Mouse (Mus musculus) ovary, postnatal 36 days (tissue): ENCODE data around the gene Hcrtr2.

Experiments
- DNase-seq: peaks from one replicate; pipeline ENCODE4 v3.0.0; 2022; ENCODE audit warnings: low spot score, mixed read lengths

Gene Hcrtr2

GRCm38 (mm10) chr9:76323756-76324155, at the start of gene Hcrtr2:
Gene Hcrtr2, minus strand, starts transcription at chr9:76323856.
- no peak for DNase-seq

- no peak for DNase-seq
Measured at GRCm38 (mm10) chr9:76364874-76365273, 41.2 kb upstream of the Hcrtr2 start.

GRCm38 (mm10) chr9:76360374-76360773, 36.7 kb upstream of the Hcrtr2 start:
- no peak for DNase-seq

GRCm38 (mm10) chr9:76352346-76352745, 28.7 kb upstream of the Hcrtr2 start:
- DNase-seq = no peak

- DNase-seq = no peak
Measured at GRCm38 (mm10) chr9:76347298-76347697, 23.6 kb upstream of the Hcrtr2 start.

- DNase-seq = no peak
Measured at GRCm38 (mm10) chr9:76331081-76331480, 7.4 kb upstream of the Hcrtr2 start.

- DNase-seq = peak; percentile 11
Measured at GRCm38 (mm10) chr9:76323186-76323701, 412 bp downstream of the Hcrtr2 start.

- DNase-seq = no peak
Measured at GRCm38 (mm10) chr9:76322122-76323052, 1.3 kb downstream of the Hcrtr2 start.

- DNase-seq = no peak
Measured at GRCm38 (mm10) chr9:76321589-76321988, 2.1 kb downstream of the Hcrtr2 start.

- DNase-seq = no peak
Measured at GRCm38 (mm10) chr9:76320755-76321154, 2.9 kb downstream of the Hcrtr2 start.

- no peak for DNase-seq
Measured at GRCm38 (mm10) chr9:76318302-76318701, 5.4 kb downstream of the Hcrtr2 start.

- no peak for DNase-seq
Measured at GRCm38 (mm10) chr9:76315096-76315495, 8.6 kb downstream of the Hcrtr2 start.

GRCm38 (mm10) chr9:76313921-76314320, 9.7 kb downstream of the Hcrtr2 start:
- DNase-seq = no peak

GRCm38 (mm10) chr9:76312221-76312620, 11.4 kb downstream of the Hcrtr2 start:
- DNase-seq = no peak

GRCm38 (mm10) chr9:76291384-76291783, 32.3 kb downstream of the Hcrtr2 start:
- DNase-seq = no peak

- no peak for DNase-seq
Measured at GRCm38 (mm10) chr9:76270886-76271285, 52.8 kb downstream of the Hcrtr2 start.

GRCm38 (mm10) chr9:76257731-76258130, 65.9 kb downstream of the Hcrtr2 start:
- DNase-seq = no peak

GRCm38 (mm10) chr9:76252544-76252943, 71.1 kb downstream of the Hcrtr2 start:
- no peak for DNase-seq

- no peak for DNase-seq
Measured at GRCm38 (mm10) chr9:76252109-76252508, 71.5 kb downstream of the Hcrtr2 start.

- no peak for DNase-seq
Measured at GRCm38 (mm10) chr9:76242322-76242721, 81.3 kb downstream of the Hcrtr2 start.

GRCm38 (mm10) chr9:76237946-76238345, 85.7 kb downstream of the Hcrtr2 start:
- no peak for DNase-seq

- no peak for DNase-seq
Measured at GRCm38 (mm10) chr9:76237243-76237642, 86.4 kb downstream of the Hcrtr2 start.

- DNase-seq = peak; percentile 26
Measured at GRCm38 (mm10) chr9:76236626-76237025, 87.0 kb downstream of the Hcrtr2 start.
